ENCODE assay signal across 8 mouse cellular contexts in genomic region chr2:67089418-67089817, GRCm38 (mm10).
A peak's percentile ranks its signal among the peaks of the same experiment; 100 is the strongest.
DNase-seq lines count a peak whose midpoint lies in the region.

No protein-coding gene starts in this region.

- peak; percentile 4 for DNase-seq in adrenal gland, adult 2 months
- DNase-seq in cerebellum, adult 9-10 months, result peak; percentile 1
- DNase-seq in heart, adult 11 months, result peak; percentile 86
- DNase-seq in kidney, adult 11 months, result peak; percentile 2
- DNase-seq in layer of hippocampus, postnatal 10 days (ENCODE audit: low spot score in 2 of 2), result peak; percentile 2 to 9
- peak; percentile 8 for DNase-seq in ovary, adult 18-20 months (ENCODE audit: low spot score)
- peak; percentile 17 to 62 for DNase-seq in spleen, postnatal 4 days (ENCODE audit: low spot score in 2 of 2)
- peak; percentile 19 for DNase-seq in urinary bladder, adult 2 months (ENCODE audit: low spot score)

Comparison
In these comparisons a context has a peak if more than half of its experiments do, and no peak if none do; other contexts are left out.
1. Peak in every context shown above with its lines: DNase-seq.
2. DNase-seq: peak in every context shown above with its lines; median percentile 86 in heart, adult 11 months; 40 in spleen, postnatal 4 days; 19 in urinary bladder, adult 2 months; 8 in ovary, adult 18-20 months; 6 in layer of hippocampus, postnatal 10 days; 4 in adrenal gland, adult 2 months; 2 in kidney, adult 11 months; 1 in cerebellum, adult 9-10 months.